Mouse (Mus musculus): ENCODE measurements around the gene Nckap5. TPM values are rescaled to one million over a fixed set of nuclear protein-coding genes. Genes with fewer than 3 reads are reported as not detected.
A peak's percentile ranks its signal among the peaks of the same experiment; 100 is the strongest.

Nckap5 gene
- polyA plus RNA-seq, 1 experiment from 2014 or later, result 1.1 TPM

DNA sequence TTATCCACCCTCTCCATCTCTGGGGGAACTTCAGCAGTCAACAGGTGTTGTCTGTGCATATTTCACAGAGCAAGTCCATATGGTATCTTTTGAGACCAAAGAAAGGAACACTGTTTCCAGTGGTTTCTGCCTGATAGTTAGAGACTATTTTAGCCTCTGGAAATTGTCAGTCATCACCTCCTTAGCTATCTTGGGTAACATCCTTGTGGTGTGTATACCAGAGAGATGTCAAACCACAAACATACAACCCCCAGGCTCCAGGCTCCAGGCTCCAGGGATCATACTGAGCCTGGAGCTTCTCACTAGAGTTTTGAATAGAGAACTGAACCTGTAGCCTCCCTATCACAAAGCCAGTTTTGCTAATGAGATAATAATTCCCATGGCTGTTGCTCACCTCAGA lies 252.4 kb downstream of the Nckap5 start:
- H3K4me3 ChIP-seq (ENCODE audit: low read depth, low read length), result no peak overlapping the region
- TF ChIP-seq EP300 (IDR thresholded peaks at IDR 0.05; ENCODE audit: low read depth) (no peak), CTCF (IDR thresholded peaks at IDR 0.05; ENCODE audit: low read depth) (no peak)
- DNase-seq (no peak), ATAC-seq (no peak)
- H3K9ac ChIP-seq (replicated peaks), result no peak overlapping the region
- no peaks in the 10 kb centered on the region for H3K36me3 ChIP-seq (replicated peaks; ENCODE audit: insufficient read depth, low read length)
- H3K27me3 ChIP-seq (ENCODE audit: insufficient read depth, low read length), result no peaks in the 10 kb centered on the region
- no peaks in the 10 kb centered on the region for H3K4me1 ChIP-seq (ENCODE audit: insufficient read depth)
- H3K9me3 ChIP-seq (ENCODE audit: low read length), result no peaks in the 10 kb centered on the region
- H3K27ac ChIP-seq (ENCODE audit: low read depth), result no peak overlapping the region
- H3K4me2 ChIP-seq (ENCODE audit: low read depth, low read length), result no peak overlapping the region

DNA sequence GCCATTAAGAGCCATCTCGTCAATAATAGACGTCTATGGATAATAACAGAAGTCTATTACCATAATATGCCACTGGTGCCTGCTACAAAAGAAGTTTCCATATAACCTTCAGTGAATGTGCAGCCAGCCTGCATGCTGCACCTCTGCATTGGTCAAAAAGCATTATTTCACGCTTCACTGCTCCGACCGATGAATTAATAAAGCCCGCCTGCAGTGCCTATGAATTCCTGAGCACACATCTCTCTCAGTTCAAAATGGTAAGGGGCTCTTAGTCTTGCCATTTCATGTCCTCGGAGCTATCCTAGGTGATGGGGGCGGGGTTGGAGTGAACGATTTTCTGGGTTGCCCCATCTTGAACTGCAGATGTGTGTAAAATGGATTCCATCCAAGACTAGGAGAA lies 256.3 kb downstream of the Nckap5 start:
- no peak for DNase-seq
- WGBS (ENCODE audit: insufficient replicate concordance), result 74% methylated on average over 9 of the region's 9 CpGs
- Histone ChIP-seq H3K27me3 (ENCODE audit: insufficient read depth, low read length) (no peaks in the 10 kb centered on the region), H3K27ac (ENCODE audit: low read depth) (no peak overlapping the region), H3K4me3 (ENCODE audit: low read depth, low read length) (no peak overlapping the region), H3K4me1 (ENCODE audit: insufficient read depth) (no peaks in the 10 kb centered on the region), H3K9ac (replicated peaks) (no peak overlapping the region), H3K9me3 (ENCODE audit: low read length) (no peaks in the 10 kb centered on the region), H3K4me2 (ENCODE audit: low read depth, low read length) (no peak overlapping the region), H3K36me3 (replicated peaks; ENCODE audit: insufficient read depth, low read length) (no peaks in the 10 kb centered on the region)
- ATAC-seq, result no peak
- TF ChIP-seq CTCF (IDR thresholded peaks at IDR 0.05; ENCODE audit: low read depth) (no peak), EP300 (IDR thresholded peaks at IDR 0.05; ENCODE audit: low read depth) (no peak)

- Histone ChIP-seq H3K9ac (replicated peaks) (no peak overlapping the region), H3K36me3 (replicated peaks; ENCODE audit: insufficient read depth, low read length) (no peaks in the 10 kb centered on the region), H3K27me3 (ENCODE audit: insufficient read depth, low read length) (no peaks in the 10 kb centered on the region), H3K4me2 (ENCODE audit: low read depth, low read length) (no peak overlapping the region), H3K27ac (ENCODE audit: low read depth) (no peak overlapping the region), H3K9me3 (ENCODE audit: low read length) (no peaks in the 10 kb centered on the region), H3K4me1 (ENCODE audit: insufficient read depth) (no peaks in the 10 kb centered on the region), H3K4me3 (ENCODE audit: low read depth, low read length) (no peak overlapping the region)
- ATAC-seq (no peak), DNase-seq (no peak)
- WGBS (ENCODE audit: insufficient replicate concordance), result 81% methylated on average over 3 of the region's 3 CpGs
- no peak for TF ChIP-seq EP300 (IDR thresholded peaks at IDR 0.05; ENCODE audit: low read depth)
- no peak for TF ChIP-seq CTCF (IDR thresholded peaks at IDR 0.05; ENCODE audit: low read depth)
Observed at GRCm38 (mm10) chr1:126573714-126574113, 256.9 kb downstream of the Nckap5 start.

GRCm38 (mm10) chr1:126573097-126573496 lies 257.5 kb downstream of the Nckap5 start:
- no peak for DNase-seq
- TF ChIP-seq EP300 (IDR thresholded peaks at IDR 0.05; ENCODE audit: low read depth), result no peak
- TF ChIP-seq CTCF (IDR thresholded peaks at IDR 0.05; ENCODE audit: low read depth), result no peak
- H3K4me3 ChIP-seq (ENCODE audit: low read depth, low read length), result no peak overlapping the region
- no peaks in the 10 kb centered on the region for H3K36me3 ChIP-seq (replicated peaks; ENCODE audit: insufficient read depth, low read length)
- no peak overlapping the region for H3K9ac ChIP-seq (replicated peaks)
- ATAC-seq, result no peak
- no peak overlapping the region for H3K4me2 ChIP-seq (ENCODE audit: low read depth, low read length)
- H3K27me3 ChIP-seq (ENCODE audit: insufficient read depth, low read length), result no peaks in the 10 kb centered on the region
- no peaks in the 10 kb centered on the region for H3K4me1 ChIP-seq (ENCODE audit: insufficient read depth)
- WGBS (ENCODE audit: insufficient replicate concordance), result 69% methylated on average over 2 of the region's 2 CpGs
- H3K27ac ChIP-seq (ENCODE audit: low read depth), result no peak overlapping the region
- H3K9me3 ChIP-seq (ENCODE audit: low read length), result no peaks in the 10 kb centered on the region

DNA sequence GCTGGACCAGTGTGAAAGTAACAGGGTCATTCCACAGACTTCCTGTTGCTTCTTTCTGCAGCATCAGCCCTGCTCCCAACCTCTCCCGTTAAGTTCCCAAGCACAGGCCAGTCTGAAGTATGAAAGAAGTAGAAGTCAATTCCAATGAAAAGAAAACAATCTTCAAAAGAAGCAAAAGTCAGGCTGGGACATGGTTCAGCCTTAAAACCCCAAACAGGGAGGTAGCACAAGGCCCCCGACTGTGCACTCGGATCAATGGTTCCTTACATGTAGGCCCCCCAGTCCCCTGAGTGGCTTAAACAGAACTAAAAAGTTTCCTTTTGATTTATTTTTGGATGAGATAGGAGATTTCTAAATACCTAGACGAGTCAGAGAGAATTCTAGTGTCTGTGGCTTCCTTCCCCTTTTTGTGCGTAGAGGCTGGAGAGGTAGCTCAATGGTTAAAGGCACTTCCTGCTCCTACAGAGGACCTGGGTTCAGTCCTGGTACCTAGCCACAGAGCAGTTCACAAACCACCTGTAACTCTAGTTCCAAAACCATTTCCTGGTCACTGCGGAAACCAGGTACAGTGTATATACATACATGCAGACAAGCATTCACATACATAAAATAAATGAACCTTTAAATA lies 260.9 kb downstream of the Nckap5 start:
- ATAC-seq (no peak), DNase-seq (no peak)
- Histone ChIP-seq H3K4me3 (ENCODE audit: low read depth, low read length) (no peak overlapping the region), H3K27ac (ENCODE audit: low read depth) (no peak overlapping the region), H3K4me2 (ENCODE audit: low read depth, low read length) (no peak overlapping the region), H3K27me3 (ENCODE audit: insufficient read depth, low read length) (no peaks in the 10 kb centered on the region), H3K4me1 (ENCODE audit: insufficient read depth) (peaks cover 2% of the 10 kb centered on the region; the same call in 1 of the 2 replicates), H3K9me3 (ENCODE audit: low read length) (no peaks in the 10 kb centered on the region), H3K36me3 (replicated peaks; ENCODE audit: insufficient read depth, low read length) (no peaks in the 10 kb centered on the region), H3K9ac (replicated peaks) (no peak overlapping the region)
- no peak for TF ChIP-seq EP300 (IDR thresholded peaks at IDR 0.05; ENCODE audit: low read depth)
- no peak for TF ChIP-seq CTCF (IDR thresholded peaks at IDR 0.05; ENCODE audit: low read depth)
- 39% methylated on average over 6 of the region's 6 CpGs for WGBS (ENCODE audit: insufficient replicate concordance)

DNA sequence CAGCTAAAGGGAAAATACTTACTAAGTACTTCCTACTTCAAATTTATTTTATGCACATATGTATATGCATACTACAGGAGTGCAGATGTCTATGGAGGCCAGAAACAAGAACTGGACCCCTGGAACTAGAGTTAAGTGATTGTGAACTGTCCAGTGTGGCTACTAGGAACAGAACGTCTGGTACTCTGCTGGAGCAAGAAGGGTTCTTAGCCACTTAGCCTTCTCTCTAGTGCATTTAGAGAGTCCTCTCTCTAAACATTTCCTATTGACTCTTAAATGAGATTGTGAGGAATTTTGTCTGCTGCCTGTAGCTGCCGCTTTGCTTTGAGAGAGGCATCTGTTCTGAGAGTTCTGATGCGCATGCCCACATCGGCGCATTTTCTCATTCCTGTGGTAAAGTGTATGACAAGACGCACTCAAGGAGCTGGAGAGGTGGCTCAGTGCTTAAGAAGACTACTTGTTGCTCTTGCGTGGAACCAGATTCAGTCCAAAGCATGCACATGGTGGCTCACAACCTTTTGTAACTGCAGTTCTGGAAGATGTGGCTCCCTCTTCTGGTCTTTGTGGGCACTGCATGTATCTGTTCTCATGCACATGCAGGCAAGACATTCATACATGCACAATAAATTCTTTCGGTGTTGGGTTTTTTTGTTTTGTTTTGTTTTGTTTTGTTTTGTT lies 261.9 kb downstream of the Nckap5 start:
- DNase-seq (peak; percentile 56), ATAC-seq (no peak)
- TF ChIP-seq CTCF (IDR thresholded peaks at IDR 0.05; ENCODE audit: low read depth) (peak; percentile 72), EP300 (IDR thresholded peaks at IDR 0.05; ENCODE audit: low read depth) (no peak)
- no peaks in the 10 kb centered on the region for H3K9me3 ChIP-seq (ENCODE audit: low read length)
- H3K27ac ChIP-seq (ENCODE audit: low read depth), result no peak overlapping the region
- H3K9ac ChIP-seq (replicated peaks), result no peak overlapping the region
- H3K4me2 ChIP-seq (ENCODE audit: low read depth, low read length), result no peak overlapping the region
- no peak overlapping the region for H3K4me3 ChIP-seq (ENCODE audit: low read depth, low read length)
- WGBS (ENCODE audit: insufficient replicate concordance), result 83% methylated on average over 8 of the region's 8 CpGs
- no peaks in the 10 kb centered on the region for H3K27me3 ChIP-seq (ENCODE audit: insufficient read depth, low read length)
- no peaks in the 10 kb centered on the region for H3K36me3 ChIP-seq (replicated peaks; ENCODE audit: insufficient read depth, low read length)
- H3K4me1 ChIP-seq (ENCODE audit: insufficient read depth), result peaks cover 2% of the 10 kb centered on the region; the same call in 1 of the 2 replicates

All from liver, postnatal 0 days (tissue).